Mouse (Mus musculus): ENCODE results near the gene Atrnl1.

GRCm38 (mm10) chr19:57727009-57727408 is 116.2 kb downstream of the Atrnl1 start:
- no peak for TF ChIP-seq POLR2A (IDR thresholded peaks at IDR 0.05; ENCODE audit: low read depth, low read length)
- TF ChIP-seq CTCF (IDR thresholded peaks at IDR 0.05; ENCODE audit: extremely low read depth, insufficient read length, insufficient replicate concordance, low read depth, low read length) = no peak

Data from small intestine, adult 2 months (tissue).